Mouse (Mus musculus) spleen, adult 2 months (tissue): Measurements from ENCODE around the gene Atp6v0e. TPM values are rescaled to one million over a fixed set of nuclear protein-coding genes. Genes with fewer than 3 reads are reported as not detected.

Source experiments
- DNase-seq, 2 experiments: peaks; one replicate each; pipeline versions ENCODE4 v3.0.0 to v3.0.0-alpha.2; 2012 to 2021; ENCODE audit warnings: low spot score in 2 of 2, low read depth in 1 of 2
- H3K27ac ChIP-seq: fragments of 200-500 bp; 2 replicates; pipeline ENCODE4 v1.5.1; 2012; ENCODE audit warnings: low read length, inconsistent platforms; ENCODE audit not compliant: insufficient read depth
- H3K27me3 ChIP-seq: fragments of 200-500 bp; 2 replicates; pipeline ENCODE4 v1.6.1; 2012; ENCODE audit warnings: mild to moderate bottlenecking, moderate library complexity, low read length, inconsistent platforms; ENCODE audit not compliant: control insufficient read depth, insufficient read depth
- H3K36me3 ChIP-seq: fragments of 200-500 bp; 2 replicates; pipeline ENCODE4 v1.6.1; 2012; ENCODE audit warnings: mild to moderate bottlenecking, low read length, inconsistent platforms; ENCODE audit not compliant: control insufficient read depth, insufficient read depth
- H3K4me1 ChIP-seq: fragments of 200-500 bp; 2 replicates; pipeline ENCODE4 v1.6.1; 2011; ENCODE audit warnings: inconsistent platforms; ENCODE audit not compliant: control insufficient read depth, insufficient read depth, insufficient read length
- H3K4me3 ChIP-seq: fragments of 200-500 bp; 2 replicates; pipeline ENCODE4 v1.5.1; 2011; ENCODE audit warnings: mild to moderate bottlenecking, inconsistent platforms; ENCODE audit not compliant: insufficient read depth, insufficient read length; ENCODE audit errors: extremely low read depth
- CTCF ChIP-seq: fragments of 200-500 bp; IDR thresholded peaks from 2 replicates; pipeline ENCODE4 v1.5.1; 2011; ENCODE audit warnings: mild to moderate bottlenecking, inconsistent platforms; ENCODE audit not compliant: insufficient read depth, insufficient read length, insufficient replicate concordance; ENCODE audit errors: extremely low read depth
- POLR2A ChIP-seq: fragments of 200-500 bp; IDR thresholded peaks from 2 replicates; pipeline ENCODE4 v1.6.1; 2011; ENCODE audit warnings: low read depth, low read length, inconsistent platforms
- whole genome bisulfite sequencing: fragments of 180-500 bp; shearing (Covaris S2); methylation state at CpG from one replicate; pipeline ENCODE4 v1.1.7; 2018; 5-methylcytosine and 5-hydroxymethylcytosine counted together
- polyA plus RNA-seq: library from polyadenylated mRNA; depleted of rRNA; stranded (reverse); fragments of >200 nt; gene quantifications from 2 replicates; pipeline ENCODE4 v1.2.3, GENCODE M21; 2012

Atp6v0e gene
- polyA plus RNA-seq, 1 experiment, result 192 TPM

- Histone ChIP-seq H3K36me3 (peaks cover 11% of the 10 kb centered on the region; the same call in 1 of the 2 replicates), H3K27me3 (no peaks in the 10 kb centered on the region), H3K4me3 (no peak overlapping the region), H3K27ac (no peak overlapping the region), H3K4me1 (no peaks in the 10 kb centered on the region)
- no peak for TF ChIP-seq CTCF
- no peak for TF ChIP-seq POLR2A
- no peak for DNase-seq
- WGBS, result 74% methylated on average over 2 of the region's 2 CpGs
These were observed 23.2 kb upstream of the Atp6v0e start for GRCm38 (mm10) chr17:26639791-26640190.

- WGBS, result 90% methylated on average over 3 of the region's 3 CpGs
- Histone ChIP-seq H3K27ac (no peak overlapping the region), H3K36me3 (peaks cover 11% of the 10 kb centered on the region; the same call in 1 of the 2 replicates), H3K4me1 (no peaks in the 10 kb centered on the region), H3K4me3 (no peak overlapping the region), H3K27me3 (no peaks in the 10 kb centered on the region)
- TF ChIP-seq POLR2A (no peak), CTCF (no peak)
- no peak for DNase-seq
These were observed 22.7 kb upstream of the Atp6v0e start for GRCm38 (mm10) chr17:26640286-26640740.

- WGBS, result 94% methylated on average over 8 of the region's 8 CpGs
- TF ChIP-seq CTCF (no peak), POLR2A (no peak)
- Histone ChIP-seq H3K36me3 (peaks cover 11% of the 10 kb centered on the region; the same call in 1 of the 2 replicates), H3K27me3 (no peaks in the 10 kb centered on the region), H3K27ac (no peak overlapping the region), H3K4me3 (no peak overlapping the region), H3K4me1 (no peaks in the 10 kb centered on the region)
- no peak for DNase-seq
These were observed 19.6 kb upstream of the Atp6v0e start for GRCm38 (mm10) chr17:26643456-26643855.

- peaks cover 11% of the 10 kb centered on the region; the same call in 1 of the 2 replicates for H3K36me3 ChIP-seq
- H3K27me3 ChIP-seq, result no peaks in the 10 kb centered on the region
- no peak for DNase-seq
- no peak overlapping the region for H3K4me3 ChIP-seq
- 95% methylated on average over 2 of the region's 2 CpGs for WGBS
- H3K27ac ChIP-seq, result no peak overlapping the region
- TF ChIP-seq CTCF, result no peak
- TF ChIP-seq POLR2A, result no peak
- H3K4me1 ChIP-seq, result no peaks in the 10 kb centered on the region
These were observed 19.0 kb upstream of the Atp6v0e start for GRCm38 (mm10) chr17:26643993-26644392.

- WGBS, result 91% methylated on average over 9 of the region's 9 CpGs
- no peak overlapping the region for H3K4me3 ChIP-seq
- TF ChIP-seq CTCF (no peak), POLR2A (no peak)
- no peak for DNase-seq
- no peaks in the 10 kb centered on the region for H3K27me3 ChIP-seq
- peaks cover 11% of the 10 kb centered on the region; the same call in 1 of the 2 replicates for H3K36me3 ChIP-seq
- H3K4me1 ChIP-seq, result no peaks in the 10 kb centered on the region
- no peak overlapping the region for H3K27ac ChIP-seq
These were observed 18.3 kb upstream of the Atp6v0e start for GRCm38 (mm10) chr17:26644509-26645410.

- no peak overlapping the region for H3K4me3 ChIP-seq
- no peak overlapping the region for H3K27ac ChIP-seq
- 88% methylated on average over 8 of the region's 8 CpGs for WGBS
- peaks cover 11% of the 10 kb centered on the region; the same call in 1 of the 2 replicates for H3K36me3 ChIP-seq
- no peaks in the 10 kb centered on the region for H3K27me3 ChIP-seq
- H3K4me1 ChIP-seq, result no peaks in the 10 kb centered on the region
- TF ChIP-seq CTCF (no peak), POLR2A (no peak)
- no peak for DNase-seq
These were observed 17.6 kb upstream of the Atp6v0e start for GRCm38 (mm10) chr17:26645411-26645854.
